Mouse (Mus musculus) limb, embryonic 12.5 days (tissue): ENCODE measurements around the gene Vipr2. TPM values are rescaled to one million over a fixed set of nuclear protein-coding genes. Genes with fewer than 3 reads are reported as not detected.

Source experiments
- ATAC-seq: fragments of 200-750 bp; cut with Nextera tagmentation; 2 replicates; pipeline ENCODE4 v1.8.0; 2017; ENCODE audit warnings: low read depth, moderate TSS enrichment; ENCODE audit not compliant: insufficient number of reproducible peaks, insufficient read depth, low FRiP score, low TSS enrichment
- H3K27ac ChIP-seq: fragments of 300-500 bp; sonication (generic); 2 replicates; pipeline ENCODE4 v1.5.1; 2016; ENCODE audit warnings: mild to moderate bottlenecking, moderate library complexity
- H3K27me3 ChIP-seq: fragments of 300-500 bp; sonication (generic); 2 replicates; pipeline ENCODE4 v1.6.1; 2016; ENCODE audit warnings: mild to moderate bottlenecking, moderate library complexity
- H3K36me3 ChIP-seq: fragments of 300-500 bp; sonication (generic); 2 replicates; pipeline ENCODE4 v1.6.1; 2016; ENCODE audit warnings: mild to moderate bottlenecking, moderate library complexity
- H3K4me1 ChIP-seq: fragments of 300-500 bp; sonication (generic); replicated peaks from 2 replicates; pipeline ENCODE4 v1.6.1; 2016
- H3K4me2 ChIP-seq: fragments of 300-500 bp; sonication (generic); 2 replicates; pipeline ENCODE4 v1.6.1; 2016; ENCODE audit warnings: mild to moderate bottlenecking, moderate library complexity
- H3K4me3 ChIP-seq: fragments of 300-500 bp; sonication (generic); replicated peaks from 2 replicates; pipeline ENCODE4 v1.5.1; 2016; ENCODE audit warnings: mild to moderate bottlenecking
- H3K9ac ChIP-seq: fragments of 300-500 bp; sonication (generic); replicated peaks from 2 replicates; pipeline ENCODE4 v1.6.1; 2016; ENCODE audit warnings: mild to moderate bottlenecking, moderate library complexity
- H3K9me3 ChIP-seq: fragments of 300-500 bp; sonication (generic); 2 replicates; pipeline ENCODE4 v1.6.1; 2016; ENCODE audit warnings: mild to moderate bottlenecking, moderate library complexity
- WGBS: fragments of 180-500 bp; shearing (Covaris S2); methylation state at CpG from one replicate; pipeline ENCODE4 v1.1.7; 2016; 5-methylcytosine and 5-hydroxymethylcytosine counted together
- polyA plus RNA-seq: library from polyadenylated mRNA; unstranded; fragments of >200 nt; fragmentation: Nextera tagmentation; extraction: Ambion mirVana; gene quantifications from 2 replicates; pipeline ENCODE4 v1.2.1, GENCODE M21; 2016

The Vipr2 gene
- polyA plus RNA-seq, 1 experiment from 2014 or later = 2.2 TPM

DNA sequence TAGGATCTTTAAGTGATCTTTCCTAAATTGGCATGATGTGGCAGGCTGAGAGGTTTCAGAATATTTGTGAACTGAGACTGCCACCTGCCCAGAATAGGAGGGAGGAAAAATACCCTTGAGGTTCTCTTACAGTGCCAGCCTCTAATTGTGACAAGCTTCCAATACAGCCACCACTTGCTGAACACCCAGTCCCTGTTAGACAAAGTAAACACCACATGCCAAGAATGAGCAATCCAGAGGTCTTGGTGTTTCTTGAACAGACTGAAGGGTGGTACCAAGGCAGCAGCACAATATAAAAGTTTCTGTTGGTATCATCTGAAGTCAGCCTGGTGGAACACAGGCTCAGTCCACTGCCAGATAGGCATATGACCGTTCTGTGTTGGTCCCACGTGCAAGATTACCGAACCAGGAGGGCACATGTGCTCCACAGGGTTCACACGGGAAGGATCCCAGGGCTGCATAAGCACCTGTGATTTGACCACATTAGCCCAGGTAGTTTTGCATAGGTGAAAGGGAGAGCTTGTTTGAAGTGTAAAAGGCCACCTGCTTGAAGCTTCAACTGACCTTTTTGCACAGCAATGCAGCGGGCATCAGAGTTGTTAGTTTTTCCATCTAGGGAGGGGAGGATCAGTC, 15.8 kb upstream of the Vipr2 start:
- Histone ChIP-seq H3K36me3 (peaks cover 61% of the 10 kb centered on the region), H3K9ac (no peak overlapping the region), H3K9me3 (peaks cover 59% of the 10 kb centered on the region), H3K27ac (no peak overlapping the region), H3K27me3 (no peaks in the 10 kb centered on the region), H3K4me2 (no peak overlapping the region), H3K4me1 (no peaks in the 10 kb centered on the region), H3K4me3 (no peak overlapping the region)
- 94% methylated on average over 5 of the region's 5 CpGs for WGBS
- ATAC-seq = no peak

DNA sequence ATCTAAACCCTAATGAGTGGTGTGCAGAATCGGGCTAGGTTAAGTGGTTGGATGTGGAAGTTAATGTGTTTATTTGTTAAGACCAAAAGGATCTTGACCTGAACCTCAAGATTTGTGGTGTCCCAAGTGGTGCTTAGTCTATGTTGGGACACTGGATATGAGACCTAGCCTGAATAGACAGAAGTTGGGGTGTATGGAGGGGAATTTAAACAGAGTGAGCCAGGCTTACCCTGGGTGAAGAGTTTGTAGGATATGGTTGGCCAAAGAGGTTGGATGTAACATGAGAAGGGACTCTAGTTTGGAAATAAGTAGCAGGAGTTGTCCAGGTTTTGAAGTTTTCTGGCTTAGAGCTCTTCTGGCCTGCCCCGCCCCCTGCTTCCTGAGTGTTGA, 15.3 kb upstream of the Vipr2 start:
- no peaks in the 10 kb centered on the region for H3K4me1 ChIP-seq
- H3K9me3 ChIP-seq = peaks cover 54% of the 10 kb centered on the region
- 99% methylated on average over 2 of the region's 2 CpGs for WGBS
- H3K9ac ChIP-seq = no peak overlapping the region
- H3K4me2 ChIP-seq = no peak overlapping the region
- ATAC-seq = no peak
- H3K27me3 ChIP-seq = no peaks in the 10 kb centered on the region
- peaks cover 56% of the 10 kb centered on the region for H3K36me3 ChIP-seq
- no peak overlapping the region for H3K27ac ChIP-seq
- H3K4me3 ChIP-seq = no peak overlapping the region

DNA sequence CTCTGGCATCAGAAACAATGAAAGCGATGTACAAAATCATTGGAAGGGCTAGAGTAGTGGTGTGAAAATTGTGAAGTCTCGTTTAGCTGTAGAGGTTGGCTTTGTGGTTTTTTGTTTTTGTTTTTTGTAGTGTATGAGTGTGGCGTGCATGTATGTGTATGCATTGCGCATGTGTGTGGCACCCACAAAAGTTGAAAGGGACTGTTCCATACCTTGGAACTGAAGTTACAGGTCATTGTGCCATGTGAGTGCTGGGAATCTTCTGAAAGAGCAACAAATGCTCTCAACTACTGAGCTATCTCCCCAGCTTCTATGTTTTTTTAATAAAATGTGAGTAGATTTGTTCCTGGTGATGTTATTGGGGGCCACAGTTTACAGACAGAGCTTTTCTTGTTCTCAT, 14.5 kb upstream of the Vipr2 start:
- no peak overlapping the region for H3K9ac ChIP-seq
- H3K27me3 ChIP-seq = no peaks in the 10 kb centered on the region
- H3K4me2 ChIP-seq = no peak overlapping the region
- no peak overlapping the region for H3K4me3 ChIP-seq
- H3K36me3 ChIP-seq = peaks cover 50% of the 10 kb centered on the region
- no peak for ATAC-seq
- peaks cover 48% of the 10 kb centered on the region for H3K9me3 ChIP-seq
- H3K27ac ChIP-seq = no peak overlapping the region
- H3K4me1 ChIP-seq = no peaks in the 10 kb centered on the region
- 92% methylated on average over 4 of the region's 4 CpGs for WGBS

DNA sequence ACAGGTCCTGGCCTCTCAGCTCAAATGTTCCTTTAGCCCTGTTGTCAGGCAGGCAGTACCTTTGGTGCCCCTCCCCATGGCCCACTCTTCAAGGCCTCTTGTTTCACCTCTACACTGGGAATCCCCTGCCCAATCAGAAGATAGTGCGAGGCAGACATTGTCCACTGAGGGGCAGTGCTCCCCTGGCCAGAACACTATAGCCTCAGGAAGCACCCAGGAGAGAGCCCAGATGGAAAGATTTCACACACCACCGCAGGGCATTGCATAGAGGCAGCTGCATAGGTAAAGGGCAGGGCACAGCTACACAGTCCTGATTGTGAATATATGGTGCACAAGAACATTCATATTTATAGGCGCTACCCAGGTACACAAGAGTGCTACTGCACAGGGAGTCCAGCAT, 6.5 kb upstream of the Vipr2 start:
- Histone ChIP-seq H3K27ac (no peak overlapping the region), H3K9me3 (no peaks in the 10 kb centered on the region), H3K4me1 (no peaks in the 10 kb centered on the region), H3K4me3 (no peak overlapping the region), H3K4me2 (no peak overlapping the region), H3K27me3 (peaks cover 6% of the 10 kb centered on the region), H3K36me3 (no peaks in the 10 kb centered on the region), H3K9ac (no peak overlapping the region)
- 28% methylated on average over 3 of the region's 3 CpGs for WGBS
- ATAC-seq = peak; percentile 71; the same call in 1 of the 2 replicates

DNA sequence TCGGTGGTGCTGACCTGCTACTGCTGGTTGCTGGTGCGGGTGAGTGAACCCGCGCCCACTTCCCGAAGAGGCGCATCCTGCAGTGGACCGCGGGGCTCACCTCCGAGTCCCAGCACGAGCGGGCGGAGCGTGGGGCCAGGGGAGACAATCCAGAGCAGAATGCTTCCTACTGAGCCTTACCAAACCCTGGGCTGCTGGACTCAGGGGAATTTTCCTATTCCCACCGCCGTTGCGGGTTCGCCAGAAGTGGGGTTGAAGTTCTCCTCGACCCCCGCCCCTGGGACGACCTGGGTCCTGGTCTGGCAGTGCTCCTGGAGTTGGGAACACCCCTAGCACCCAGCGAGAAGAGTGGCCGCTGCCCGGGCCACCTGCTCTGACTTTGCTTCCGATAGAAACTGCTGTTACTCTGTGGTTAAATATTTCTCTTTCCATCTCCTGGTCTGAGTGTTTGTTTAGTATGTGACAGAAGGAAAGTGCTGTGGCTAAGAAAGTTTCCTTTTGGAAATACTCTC, 385 bp downstream of the Vipr2 start:
- Histone ChIP-seq H3K36me3 (no peaks in the 10 kb centered on the region), H3K4me3 (peak overlapping the region; percentile 57), H3K9ac (peak overlapping the region; percentile 78), H3K4me2 (peak overlapping the region; percentile 86), H3K9me3 (no peaks in the 10 kb centered on the region), H3K4me1 (no peaks in the 10 kb centered on the region), H3K27me3 (peaks cover 31% of the 10 kb centered on the region), H3K27ac (no peak overlapping the region)
- under 1% methylated on average over 24 of the region's 24 CpGs for WGBS
- ATAC-seq = peak; percentile 48

DNA sequence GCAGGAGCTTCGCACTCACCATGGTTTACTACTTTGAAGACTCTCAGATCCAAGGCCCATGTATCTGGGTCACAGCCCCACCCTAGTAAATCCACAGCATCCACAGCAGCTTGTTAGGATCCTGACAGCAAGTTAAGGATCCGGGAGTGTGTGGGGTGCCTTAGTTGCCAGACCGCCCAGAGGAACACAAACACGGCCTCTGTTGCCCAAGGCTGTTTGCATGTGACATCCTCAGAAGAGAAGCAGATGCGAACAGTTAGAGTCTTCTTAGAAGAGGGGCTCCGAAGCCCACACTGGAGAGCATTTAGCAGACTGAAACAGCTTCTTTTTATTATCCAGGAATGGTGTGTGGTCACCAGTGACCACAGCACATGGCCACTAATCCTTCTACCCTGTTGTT, 5.6 kb downstream of the Vipr2 start:
- Histone ChIP-seq H3K9me3 (no peaks in the 10 kb centered on the region), H3K4me2 (no peak overlapping the region), H3K4me3 (no peak overlapping the region), H3K36me3 (no peaks in the 10 kb centered on the region), H3K27ac (no peak overlapping the region), H3K27me3 (peaks cover 11% of the 10 kb centered on the region), H3K9ac (no peak overlapping the region), H3K4me1 (no peaks in the 10 kb centered on the region)
- no peak for ATAC-seq
- WGBS = 66% methylated on average over 6 of the region's 6 CpGs

DNA sequence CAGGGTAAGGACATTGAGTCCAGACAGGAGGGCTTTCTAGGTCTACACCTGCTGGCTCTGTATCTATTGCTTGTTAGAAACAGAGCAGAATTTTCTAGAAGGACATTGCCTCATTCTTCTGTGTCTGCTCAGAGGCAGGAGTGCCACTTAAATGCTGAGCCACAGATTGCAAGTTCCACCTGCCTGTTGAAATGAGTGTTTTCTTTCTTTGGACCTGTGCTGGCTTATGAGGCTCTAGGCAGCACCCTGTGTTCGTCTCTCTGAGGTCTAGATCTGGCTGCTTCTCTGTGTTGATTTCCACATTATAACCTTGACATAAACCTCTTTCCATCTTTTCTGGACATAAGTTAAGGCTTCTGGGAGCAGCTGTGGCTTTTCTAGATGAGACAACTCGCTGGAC, 6.8 kb downstream of the Vipr2 start:
- Histone ChIP-seq H3K9ac (no peak overlapping the region), H3K4me1 (no peaks in the 10 kb centered on the region), H3K4me3 (no peak overlapping the region), H3K9me3 (no peaks in the 10 kb centered on the region), H3K27ac (no peak overlapping the region), H3K4me2 (no peak overlapping the region), H3K36me3 (no peaks in the 10 kb centered on the region), H3K27me3 (peaks cover 2% of the 10 kb centered on the region)
- ATAC-seq = no peak
- WGBS = 73% methylated on average over 2 of the region's 2 CpGs

DNA sequence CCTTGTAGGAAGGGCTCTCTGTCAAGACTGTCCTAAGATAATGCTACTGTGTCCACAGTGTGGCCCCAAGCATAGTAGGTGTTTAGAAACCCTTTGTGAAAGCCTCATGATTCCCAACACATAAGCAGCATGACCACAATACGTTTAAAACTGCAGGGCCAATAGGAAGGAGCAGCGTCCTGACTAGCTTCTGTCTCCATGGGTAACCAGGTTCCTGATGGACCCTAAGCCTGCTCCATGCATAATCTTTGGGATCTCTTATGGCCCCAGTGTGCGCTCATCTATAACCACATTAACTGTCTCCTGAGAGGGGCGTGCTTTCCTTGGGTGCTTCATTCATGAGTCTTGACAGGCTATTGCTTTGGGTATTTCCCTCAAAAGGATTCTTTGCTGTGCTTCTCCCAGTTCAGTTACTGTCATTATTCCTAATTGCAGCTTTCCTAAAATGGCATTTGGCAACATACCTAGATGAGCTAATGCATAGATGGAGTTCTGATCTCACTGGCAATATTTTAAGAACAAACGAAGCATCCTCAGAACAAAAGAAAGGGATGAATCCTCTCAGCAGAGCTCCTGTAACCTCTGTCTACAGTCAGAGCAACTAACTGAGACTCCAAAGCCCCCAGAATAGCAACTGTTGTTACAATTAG, 9.6 kb downstream of the Vipr2 start:
- Histone ChIP-seq H3K27ac (no peak overlapping the region), H3K9me3 (no peaks in the 10 kb centered on the region), H3K27me3 (no peaks in the 10 kb centered on the region), H3K4me3 (no peak overlapping the region), H3K36me3 (no peaks in the 10 kb centered on the region), H3K9ac (no peak overlapping the region), H3K4me1 (no peaks in the 10 kb centered on the region), H3K4me2 (no peak overlapping the region)
- 90% methylated on average over 5 of the region's 5 CpGs for WGBS
- no peak for ATAC-seq

DNA sequence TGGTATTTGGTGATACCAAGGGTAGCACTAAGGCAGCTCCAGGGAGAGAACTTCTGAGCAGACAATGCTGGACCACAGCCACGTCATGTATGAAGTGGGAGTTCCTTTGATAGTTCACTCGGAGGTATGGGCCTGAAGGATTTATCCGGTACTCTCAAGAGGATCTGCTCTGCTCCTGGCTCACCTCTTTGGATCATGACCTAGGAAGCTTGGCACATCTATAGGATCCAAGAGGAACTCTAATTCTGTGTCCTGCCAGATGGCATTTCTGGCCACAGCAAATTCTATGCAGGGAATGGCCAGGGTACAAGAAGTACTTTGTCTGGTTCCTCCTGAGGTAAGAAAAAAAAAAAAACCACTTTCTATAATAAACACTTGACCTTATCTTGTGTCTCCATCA, 12.3 kb downstream of the Vipr2 start:
- no peaks in the 10 kb centered on the region for H3K27me3 ChIP-seq
- H3K9me3 ChIP-seq = no peaks in the 10 kb centered on the region
- H3K36me3 ChIP-seq = no peaks in the 10 kb centered on the region
- H3K4me2 ChIP-seq = no peak overlapping the region
- 80% methylated on average over 3 of the region's 3 CpGs for WGBS
- no peak overlapping the region for H3K9ac ChIP-seq
- no peak overlapping the region for H3K4me3 ChIP-seq
- no peak for ATAC-seq
- H3K27ac ChIP-seq = no peak overlapping the region
- H3K4me1 ChIP-seq = no peaks in the 10 kb centered on the region

DNA sequence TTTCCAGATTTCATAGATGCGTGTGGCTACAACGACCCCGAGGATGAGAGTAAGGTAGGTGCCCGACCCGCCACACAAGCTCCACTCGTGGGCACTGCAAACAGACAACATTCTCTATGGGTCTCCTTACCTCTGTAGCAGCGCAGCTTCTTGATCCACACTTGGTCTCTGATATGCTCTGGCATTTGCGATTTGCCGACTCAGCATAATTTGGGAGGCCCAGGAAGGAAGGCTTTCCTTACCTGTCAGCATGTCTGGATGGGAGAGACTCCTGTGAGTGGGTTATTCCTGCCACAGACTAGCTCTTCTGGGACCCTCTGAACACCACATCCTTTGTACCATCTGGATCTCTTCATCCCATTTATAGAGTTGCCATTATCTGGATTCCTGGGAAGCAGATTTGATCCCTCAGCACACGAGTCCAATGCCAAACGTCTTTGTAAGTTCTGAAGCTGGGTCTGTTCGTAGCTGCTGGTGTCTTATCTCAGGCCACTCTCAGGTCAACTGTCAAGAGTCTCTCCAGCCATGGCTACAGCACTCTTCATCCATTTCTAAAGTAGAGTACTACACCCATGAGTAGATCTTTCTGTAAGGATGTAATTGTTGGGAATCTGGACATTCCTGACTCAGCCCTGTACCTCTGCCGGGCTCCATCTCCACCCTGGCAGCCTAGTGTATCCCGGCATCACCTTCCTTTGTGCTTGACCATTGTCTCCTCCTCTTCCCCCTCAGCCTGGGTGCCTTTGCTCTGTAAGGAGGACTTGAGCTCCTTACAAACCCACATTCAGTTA, 17.4 kb downstream of the Vipr2 start:
- no peak overlapping the region for H3K4me3 ChIP-seq
- no peak overlapping the region for H3K9ac ChIP-seq
- H3K4me1 ChIP-seq = no peaks in the 10 kb centered on the region
- H3K36me3 ChIP-seq = no peaks in the 10 kb centered on the region
- H3K27me3 ChIP-seq = no peaks in the 10 kb centered on the region
- no peaks in the 10 kb centered on the region for H3K9me3 ChIP-seq
- 84% methylated on average over 14 of the region's 14 CpGs for WGBS
- ATAC-seq = no peak
- H3K27ac ChIP-seq = no peak overlapping the region
- H3K4me2 ChIP-seq = no peak overlapping the region

DNA sequence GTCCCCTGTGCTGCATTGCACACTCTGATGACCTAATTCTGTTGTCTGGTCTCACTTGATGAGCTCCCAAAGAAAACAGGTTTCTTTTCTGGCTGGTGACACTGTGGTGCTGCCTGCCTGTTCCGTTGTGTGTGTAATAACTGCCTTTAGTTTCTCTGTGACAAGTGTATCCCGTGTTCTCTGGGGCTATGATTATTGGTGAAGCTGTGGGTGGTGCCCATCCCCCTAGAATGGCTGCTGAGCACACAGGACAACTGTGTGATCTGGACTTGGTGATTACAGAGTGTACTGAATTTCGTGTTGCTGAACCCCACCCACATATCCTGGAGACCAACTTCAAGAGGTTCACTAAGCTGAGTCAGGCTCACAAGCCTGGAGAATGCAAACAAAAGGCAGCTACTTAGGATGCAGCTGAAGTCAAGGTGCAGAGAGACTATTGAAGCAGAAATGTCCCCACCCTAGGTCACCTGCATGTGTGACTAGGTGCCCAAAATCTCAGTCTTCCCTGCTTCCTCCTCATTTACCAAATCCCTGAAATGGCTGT, 18.9 kb downstream of the Vipr2 start:
- Histone ChIP-seq H3K4me2 (no peak overlapping the region), H3K4me1 (no peaks in the 10 kb centered on the region), H3K9me3 (no peaks in the 10 kb centered on the region), H3K27ac (no peak overlapping the region), H3K27me3 (no peaks in the 10 kb centered on the region), H3K9ac (no peak overlapping the region), H3K4me3 (no peak overlapping the region), H3K36me3 (no peaks in the 10 kb centered on the region)
- WGBS = 76% methylated on average over 3 of the region's 3 CpGs
- ATAC-seq = no peak
